Mouse (Mus musculus): Measurements from ENCODE around the gene Folr2.

Gene Folr2

GRCm38 (mm10) chr7:101857094-101857493 lies at the start of gene Folr2:
Folr2 (minus strand) TSS chr7:101857194.
- no peak for DNase-seq (ENCODE audit: low spot score in 2 of 2)

GRCm38 (mm10) chr7:101906696-101907095 lies 49.7 kb upstream of the Folr2 start:
- DNase-seq (ENCODE audit: low spot score in 2 of 2) = no peak

- DNase-seq (ENCODE audit: low spot score in 2 of 2) = no peak
Measured at GRCm38 (mm10) chr7:101906287-101906681, 49.3 kb upstream of the Folr2 start, which contains the start of gene Tomt. Tomt (minus strand) TSS chr7:101906359.

- DNase-seq (ENCODE audit: low spot score in 2 of 2) = peak; percentile 99
Measured at GRCm38 (mm10) chr7:101905561-101906286, 48.7 kb upstream of the Folr2 start, which contains the start of gene Lamtor1. Lamtor1 (plus strand) TSS chr7:101905904.

GRCm38 (mm10) chr7:101902846-101903245 lies 45.9 kb upstream of the Folr2 start:
- no peak for DNase-seq (ENCODE audit: low spot score in 2 of 2)

GRCm38 (mm10) chr7:101901969-101902368 lies 45.0 kb upstream of the Folr2 start:
- DNase-seq (ENCODE audit: low spot score in 2 of 2) = peak in 1 of 2 experiments; percentile 55

GRCm38 (mm10) chr7:101900331-101901097 lies 43.5 kb upstream of the Folr2 start:
- no peak for DNase-seq (ENCODE audit: low spot score in 2 of 2)

- peak; percentile 95 for DNase-seq (ENCODE audit: low spot score in 2 of 2)
Measured at GRCm38 (mm10) chr7:101896104-101897066, 39.4 kb upstream of the Folr2 start.

- no peak for DNase-seq (ENCODE audit: low spot score in 2 of 2)
Measured at GRCm38 (mm10) chr7:101895695-101896094, 38.7 kb upstream of the Folr2 start.

- no peak for DNase-seq (ENCODE audit: low spot score in 2 of 2)
Measured at GRCm38 (mm10) chr7:101888460-101888859, 31.5 kb upstream of the Folr2 start.

GRCm38 (mm10) chr7:101886274-101886673 lies 29.3 kb upstream of the Folr2 start:
- no peak for DNase-seq (ENCODE audit: low spot score in 2 of 2)

- DNase-seq (ENCODE audit: low spot score in 2 of 2) = no peak
Measured at GRCm38 (mm10) chr7:101884160-101884559, 27.2 kb upstream of the Folr2 start.

GRCm38 (mm10) chr7:101882413-101883154 lies 25.6 kb upstream of the Folr2 start:
- no peak for DNase-seq (ENCODE audit: low spot score in 2 of 2)

GRCm38 (mm10) chr7:101880855-101881254 lies 23.9 kb upstream of the Folr2 start:
- no peak for DNase-seq (ENCODE audit: low spot score in 2 of 2)

- no peak for DNase-seq (ENCODE audit: low spot score in 2 of 2)
Measured at GRCm38 (mm10) chr7:101875978-101876377, 19.0 kb upstream of the Folr2 start.

GRCm38 (mm10) chr7:101871296-101871695 lies 14.3 kb upstream of the Folr2 start:
- DNase-seq (ENCODE audit: low spot score in 2 of 2) = no peak

GRCm38 (mm10) chr7:101870629-101871028 lies 13.6 kb upstream of the Folr2 start, which contains the start of gene Folr1:
Folr1 (minus strand) TSS chr7:101870788.
- no peak for DNase-seq (ENCODE audit: low spot score in 2 of 2)

GRCm38 (mm10) chr7:101869163-101869500 lies 12.1 kb upstream of the Folr2 start:
- no peak for DNase-seq (ENCODE audit: low spot score in 2 of 2)

- DNase-seq (ENCODE audit: low spot score in 2 of 2) = no peak
Measured at GRCm38 (mm10) chr7:101868241-101869162, 11.5 kb upstream of the Folr2 start.

- DNase-seq (ENCODE audit: low spot score in 2 of 2) = no peak
Measured at GRCm38 (mm10) chr7:101867482-101867881, 10.5 kb upstream of the Folr2 start.
